Mouse (Mus musculus) embryonic stem cell, embryonic (primary cell): ENCODE data around the gene Fndc9.

Source experiments
- CTCF ChIA-PET, 4 experiments: fragments of 300-600 bp in 2 of 4; fragments of 350-600 bp in 2 of 4; sonication (Branson Sonifier 250); formaldehyde crosslinking; loops; one replicate each; lab custom pipeline; 2022; ENCODE audit warnings: inconsistent platforms in 2 of 4; lab: Charles Lee
- POLR2A ChIA-PET, 4 experiments: fragments of 300-600 bp in 2 of 4; fragments of 350-600 bp in 2 of 4; sonication (Branson Sonifier 250); formaldehyde crosslinking; loops; one replicate each; lab custom pipeline; 2022; ENCODE audit warnings: antibody characterized with exemption in 4 of 4, inconsistent platforms in 1 of 4; lab: Charles Lee

The Fndc9 gene

GRCm38 (mm10) chr11:46235334-46235733 is at the start of gene Fndc9:
TSS of gene Fndc9 (plus strand) at chr11:46235531.
- CTCF ChIA-PET: interaction anchor here (0.5 to 2.3 kb wide), 11 partner anchors 11 to 205 kb away, joined by 3 to 16 read pairs (median 5); no protein-coding TSS in a partner anchor
- POLR2A ChIA-PET: interaction anchor here in 2 of 4 experiments (0.6 kb wide), 2 partner anchors 20 to 55 kb away, joined by 3 to 4 read pairs; no protein-coding TSS in a partner anchor

GRCm38 (mm10) chr11:46188283-46188682 is 47.0 kb upstream of the Fndc9 start:
- CTCF ChIA-PET: interaction anchor here in 2 of 4 experiments (0.5 to 0.7 kb wide), 2 partner anchors 30 to 377 kb away, joined by 3 read pairs; no protein-coding TSS in a partner anchor
- POLR2A ChIA-PET: interaction anchor here in 2 of 4 experiments (0.6 to 0.8 kb wide), 2 partner anchors 81 to 303 kb away, joined by 3 to 4 read pairs; no protein-coding TSS in a partner anchor

GRCm38 (mm10) chr11:46194175-46194574 is 41.2 kb upstream of the Fndc9 start:
- POLR2A ChIA-PET: no interaction called here
- CTCF ChIA-PET: no interaction called here

- ChIA-PET POLR2A (no interaction called here), CTCF (interaction anchor here in 1 of 4 experiments (1.1 kb wide), 1 partner anchor 52 kb away, joined by 3 read pairs; no protein-coding TSS in a partner anchor)
Observed at GRCm38 (mm10) chr11:46200664-46201063, 34.7 kb upstream of the Fndc9 start.

GRCm38 (mm10) chr11:46201636-46202546 is 33.4 kb upstream of the Fndc9 start:
- POLR2A ChIA-PET: interaction anchor here in 1 of 4 experiments (1.2 kb wide), 1 partner anchor 132 kb away, joined by 3 read pairs; no protein-coding TSS in a partner anchor
- CTCF ChIA-PET: interaction anchor here in 3 of 4 experiments (0.8 to 1.1 kb wide), 4 partner anchors 13 to 56 kb away, joined by 3 to 9 read pairs (median 4); no protein-coding TSS in a partner anchor

GRCm38 (mm10) chr11:46202547-46202887 is 32.8 kb upstream of the Fndc9 start:
- ChIA-PET POLR2A (interaction anchor here in 2 of 4 experiments (1.1 to 1.2 kb wide), 2 partner anchors 10 to 132 kb away, joined by 3 to 6 read pairs; no protein-coding TSS in a partner anchor), CTCF (interaction anchor here in 3 of 4 experiments (0.6 to 1.0 kb wide), 3 partner anchors 12 to 120 kb away, joined by 3 to 9 read pairs (median 6); no protein-coding TSS in a partner anchor)

GRCm38 (mm10) chr11:46204841-46205240 is 30.5 kb upstream of the Fndc9 start:
- CTCF ChIA-PET: interaction anchor here in 2 of 4 experiments (0.6 to 0.9 kb wide), 2 partner anchors 8 to 11 kb away, joined by 3 to 6 read pairs; no protein-coding TSS in a partner anchor
- POLR2A ChIA-PET: no interaction called here

GRCm38 (mm10) chr11:46205639-46206409 is 29.5 kb upstream of the Fndc9 start:
- POLR2A ChIA-PET: no interaction called here

GRCm38 (mm10) chr11:46209884-46210283 is 25.4 kb upstream of the Fndc9 start:
- CTCF ChIA-PET: no interaction called here
- POLR2A ChIA-PET: interaction anchor here in 1 of 4 experiments (1.4 kb wide), 1 partner anchor 96 kb away, joined by 3 read pairs; no protein-coding TSS in a partner anchor

More at GRCm38 (mm10) chr11:46205639-46206409, 29.5 kb upstream of the Fndc9 start:
- CTCF ChIA-PET: no interaction called here

GRCm38 (mm10) chr11:46211858-46212257 is 23.5 kb upstream of the Fndc9 start:
- ChIA-PET POLR2A (interaction anchor here in 3 of 4 experiments (0.9 to 1.7 kb wide), 3 partner anchors 9 to 155 kb away, joined by 3 to 6 read pairs (median 3); no protein-coding TSS in a partner anchor), CTCF (interaction anchor here (0.7 to 1.3 kb wide), 6 partner anchors 25 to 285 kb away, joined by 3 to 7 read pairs (median 4); no protein-coding TSS in a partner anchor)

GRCm38 (mm10) chr11:46213844-46214243 is 21.5 kb upstream of the Fndc9 start:
- ChIA-PET CTCF (interaction anchor here in 1 of 4 experiments (1.2 to 1.6 kb wide), 3 partner anchors 38 to 183 kb away, joined by 3 read pairs; no protein-coding TSS in a partner anchor), POLR2A (interaction anchor here in 1 of 4 experiments (0.6 kb wide), 1 partner anchor 481 kb away, joined by 3 read pairs; no protein-coding TSS in a partner anchor)

GRCm38 (mm10) chr11:46214368-46215230 is 20.7 kb upstream of the Fndc9 start:
- CTCF ChIA-PET: interaction anchor here in 3 of 4 experiments (0.6 to 1.7 kb wide), 18 partner anchors 8 to 289 kb away, joined by 3 to 9 read pairs (median 3); partner anchors contain the start of gene Fam71b (in 1 of the 3)
- POLR2A ChIA-PET: interaction anchor here in 1 of 4 experiments (0.7 to 1.1 kb wide), 2 partner anchors 93 to 158 kb away, joined by 3 to 4 read pairs; partner anchors contain the start of gene Adam19

GRCm38 (mm10) chr11:46215354-46215753 is 20.0 kb upstream of the Fndc9 start:
- CTCF ChIA-PET: interaction anchor here (0.5 to 1.7 kb wide), 28 partner anchors 7 to 289 kb away, joined by 3 to 9 read pairs (median 3); partner anchors contain the start of gene Fam71b (in 1 of the 4)
- POLR2A ChIA-PET: interaction anchor here in 2 of 4 experiments (0.6 to 1.1 kb wide), 3 partner anchors 94 to 159 kb away, joined by 3 to 4 read pairs (median 3); partner anchors contain the start of gene Adam19 (in 1 of the 2)

GRCm38 (mm10) chr11:46216669-46217068 is 18.7 kb upstream of the Fndc9 start:
- ChIA-PET CTCF (interaction anchor here in 2 of 4 experiments (1.0 to 1.5 kb wide), 3 partner anchors 12 to 160 kb away, joined by 3 to 4 read pairs (median 3); no protein-coding TSS in a partner anchor), POLR2A (interaction anchor here in 2 of 4 experiments (0.6 to 1.1 kb wide), 2 partner anchors 21 to 151 kb away, joined by 3 read pairs; no protein-coding TSS in a partner anchor)

- CTCF ChIA-PET: interaction anchor here in 3 of 4 experiments (0.6 to 1.8 kb wide), 5 partner anchors 19 to 291 kb away, joined by 3 to 5 read pairs (median 5); partner anchors contain the start of gene Lsm11 (in 1 of the 3)
- POLR2A ChIA-PET: interaction anchor here in 1 of 4 experiments (0.9 to 1.1 kb wide), 2 partner anchors 105 to 152 kb away, joined by 3 read pairs; no protein-coding TSS in a partner anchor
Observed at GRCm38 (mm10) chr11:46217686-46218085, 17.6 kb upstream of the Fndc9 start.

- ChIA-PET POLR2A (interaction anchor here in 1 of 4 experiments (0.6 kb wide), 1 partner anchor 148 kb away, joined by 3 read pairs; no protein-coding TSS in a partner anchor), CTCF (interaction anchor here in 3 of 4 experiments (0.6 to 1.8 kb wide), 9 partner anchors 18 to 292 kb away, joined by 3 to 9 read pairs (median 4); partner anchors contain the start of gene Lsm11 (in 1 of the 3))
Observed at GRCm38 (mm10) chr11:46218584-46218983, 16.7 kb upstream of the Fndc9 start.
